Mouse (Mus musculus): ENCODE results near the gene Apba1. TPM values are rescaled to one million over a fixed set of nuclear protein-coding genes. Genes with fewer than 3 reads are reported as not detected.

Gene Apba1
- total and polyA plus RNA-seq, 3 experiments = 2.0 to 4.6 (median 3.5) TPM

DNA sequence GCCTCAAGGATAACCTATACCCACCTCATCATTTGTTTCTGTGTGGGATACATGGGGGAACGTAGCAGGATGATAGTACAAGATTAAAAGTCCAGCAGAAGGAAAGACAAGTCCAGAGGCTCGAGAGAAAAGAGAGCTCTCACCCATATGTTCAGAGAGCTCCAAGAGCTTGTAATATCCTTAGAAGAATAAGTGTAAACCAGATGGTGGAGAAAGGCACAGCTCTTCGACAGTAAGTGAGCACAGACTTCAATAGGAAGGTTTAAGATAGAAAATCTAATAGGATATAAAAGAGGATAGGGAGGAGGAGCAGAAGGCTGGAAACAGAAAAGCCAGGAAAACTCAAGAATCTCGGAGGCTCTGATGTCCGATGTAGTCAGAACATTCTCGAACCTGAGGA is 115.8 kb downstream of the Apba1 start:
- no peak for DNase-seq

GRCm38 (mm10) chr19:23875819-23876218 is 117.1 kb downstream of the Apba1 start:
- no peak for DNase-seq

DNA sequence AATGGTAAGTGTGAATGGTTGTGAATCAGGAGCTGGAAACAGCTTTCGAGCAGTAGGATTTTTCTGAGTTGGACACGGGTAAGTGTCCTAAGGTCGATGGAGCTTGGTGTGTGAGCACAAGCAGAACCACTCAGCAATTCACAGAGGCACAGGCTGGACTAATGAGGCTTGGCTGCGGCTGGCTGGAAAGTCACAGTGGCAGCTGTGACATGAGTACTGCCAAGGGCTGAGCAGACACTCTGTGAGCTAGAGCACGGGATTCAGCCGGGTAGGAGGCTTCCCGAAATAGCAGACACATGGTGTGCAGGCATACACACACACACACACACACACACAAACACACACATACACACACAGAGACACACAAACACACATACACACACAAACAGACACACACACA is 121.2 kb downstream of the Apba1 start:
- DNase-seq = no peak

GRCm38 (mm10) chr19:23886169-23886568 is 127.5 kb downstream of the Apba1 start:
- no peak for DNase-seq

DNA sequence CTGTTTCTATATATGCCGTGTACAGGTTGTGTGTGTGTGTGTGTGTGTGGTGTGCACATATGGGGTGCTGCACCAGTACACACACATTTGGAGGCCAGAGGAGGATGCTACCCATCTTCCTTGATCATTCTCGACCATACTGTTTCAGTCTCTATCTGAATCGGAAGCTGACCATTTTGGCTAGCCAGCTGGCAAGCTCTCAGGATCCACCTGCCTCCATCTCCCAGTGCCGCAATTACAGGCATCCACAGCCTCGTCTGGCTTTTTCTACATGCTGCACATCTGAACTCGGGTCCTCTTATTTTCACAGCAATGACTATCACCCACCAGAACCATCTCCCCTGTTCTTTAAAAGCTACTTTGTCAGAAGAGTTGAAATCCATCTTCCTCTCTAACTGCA is 132.7 kb downstream of the Apba1 start:
- DNase-seq = no peak

DNA sequence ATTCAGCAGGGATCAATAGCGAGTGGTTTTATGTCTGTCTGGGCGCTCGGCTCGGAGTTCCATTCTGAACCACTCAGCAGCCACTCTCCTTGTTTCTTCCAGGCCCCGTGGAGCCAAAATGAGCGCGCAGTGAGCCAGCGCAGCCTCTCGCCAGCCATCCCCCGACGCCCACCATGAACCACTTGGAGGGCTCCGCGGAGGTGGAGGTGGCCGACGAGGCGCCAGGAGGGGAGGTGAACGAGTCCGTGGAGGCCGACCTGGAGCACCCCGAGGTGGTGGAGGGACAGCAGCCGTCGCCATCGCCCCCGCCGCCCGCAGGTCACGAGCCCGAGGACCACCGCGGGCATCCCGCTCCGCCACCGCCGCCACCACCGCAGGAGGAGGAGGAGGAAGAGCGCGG is 133.9 kb downstream of the Apba1 start:
- no peak for DNase-seq

GRCm38 (mm10) chr19:23893093-23893889 is 134.6 kb downstream of the Apba1 start:
- DNase-seq = peak; percentile 39

- DNase-seq = no peak
Observed at GRCm38 (mm10) chr19:23893946-23894345, 135.3 kb downstream of the Apba1 start.

DNA sequence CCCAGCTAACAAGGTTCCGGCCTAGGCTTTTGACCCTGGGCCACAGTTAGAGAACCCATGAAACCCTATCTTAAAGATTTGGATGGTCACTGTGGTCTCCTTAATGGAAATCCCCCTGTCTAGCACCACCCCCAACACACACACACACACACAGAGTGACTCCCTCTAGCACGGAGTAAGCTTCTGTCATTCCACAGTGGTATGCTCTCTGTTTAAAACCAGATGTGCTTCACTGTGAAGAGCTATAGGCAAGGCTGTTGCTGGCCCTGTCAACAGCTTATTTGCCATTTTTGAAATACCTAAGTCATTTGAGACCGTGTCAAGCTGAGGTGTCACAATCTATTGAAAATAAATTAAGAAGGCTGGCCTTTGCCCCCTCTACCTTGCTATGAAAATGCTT is 136.1 kb downstream of the Apba1 start:
- no peak for DNase-seq

GRCm38 (mm10) chr19:23896915-23897314 is 138.2 kb downstream of the Apba1 start:
- DNase-seq = no peak

- DNase-seq = no peak
Observed at GRCm38 (mm10) chr19:23898501-23898900, 139.8 kb downstream of the Apba1 start.

- DNase-seq = peak; percentile 45
Observed at GRCm38 (mm10) chr19:23901177-23901576, 142.5 kb downstream of the Apba1 start.

DNA sequence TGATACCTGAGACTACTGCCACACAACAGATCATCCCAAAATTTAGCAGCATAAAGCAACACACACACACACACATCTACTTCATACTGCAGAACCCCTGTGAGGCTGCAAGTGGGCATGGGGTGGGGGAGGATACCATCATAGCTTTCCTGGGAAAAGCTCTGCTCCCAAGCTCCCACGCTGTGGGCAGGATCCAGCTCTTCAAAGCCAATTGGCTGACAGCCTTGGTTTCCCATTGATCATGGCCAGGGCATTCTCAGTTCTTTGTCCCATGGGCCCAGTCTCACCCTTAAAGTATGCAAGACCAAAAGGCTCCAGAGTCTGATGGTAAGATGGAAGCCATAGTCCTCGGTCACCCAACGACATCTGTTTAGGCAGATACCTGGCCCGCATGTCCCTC is 143.1 kb downstream of the Apba1 start:
- DNase-seq = no peak

- DNase-seq = no peak
Observed at GRCm38 (mm10) chr19:23903066-23903465, 144.4 kb downstream of the Apba1 start.

GRCm38 (mm10) chr19:23904922-23905321 is 146.2 kb downstream of the Apba1 start:
- no peak for DNase-seq

DNA sequence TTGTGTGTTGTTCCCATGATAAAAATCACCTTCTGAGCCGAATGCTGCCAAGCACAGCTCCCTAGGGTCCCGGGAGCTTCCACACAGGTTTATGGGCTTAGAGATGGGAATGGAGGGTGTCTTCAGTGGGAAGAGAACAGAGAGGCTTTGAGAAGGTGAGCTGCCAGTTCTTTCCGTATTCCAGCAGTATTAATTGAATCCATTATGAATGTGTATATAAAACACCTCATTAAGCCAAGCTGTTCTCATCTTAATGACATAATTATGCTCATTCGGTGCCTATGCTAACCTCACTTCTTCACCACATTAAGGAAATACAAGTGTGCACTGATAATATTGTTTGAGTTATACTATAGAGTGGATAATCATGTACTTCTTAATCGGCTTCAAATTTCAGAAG is 147.1 kb downstream of the Apba1 start:
- no peak for DNase-seq

GRCm38 (mm10) chr19:23910345-23910744 is 151.7 kb downstream of the Apba1 start:
- DNase-seq = no peak

- DNase-seq = no peak
Observed at GRCm38 (mm10) chr19:23919384-23920219, 160.9 kb downstream of the Apba1 start.

GRCm38 (mm10) chr19:23920220-23920544 is 161.5 kb downstream of the Apba1 start:
- DNase-seq = no peak

- DNase-seq = no peak
Observed at GRCm38 (mm10) chr19:23922601-23923000, 163.9 kb downstream of the Apba1 start.

DNA sequence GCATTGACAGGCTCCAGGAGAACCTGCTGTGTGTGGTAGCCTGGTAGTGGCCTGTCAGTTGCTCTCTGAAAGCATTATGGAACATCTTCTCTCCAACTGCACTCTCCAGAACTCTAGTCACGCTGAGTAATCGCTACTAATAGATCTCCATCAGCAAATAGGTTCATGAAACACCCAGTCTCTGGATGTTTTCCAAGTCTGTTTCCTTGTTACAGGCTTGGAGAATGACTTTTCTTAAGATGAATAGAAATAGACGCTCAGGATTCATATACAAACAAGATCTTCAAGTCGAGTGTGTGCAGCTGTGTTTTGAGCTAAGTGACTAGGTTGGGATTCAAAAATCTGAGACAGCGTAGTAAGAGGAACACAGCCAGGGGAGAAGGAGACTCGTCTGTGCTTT is 165.4 kb downstream of the Apba1 start:
- no peak for DNase-seq

GRCm38 (mm10) chr19:23924791-23925190 is 166.1 kb downstream of the Apba1 start:
- DNase-seq = no peak

DNA sequence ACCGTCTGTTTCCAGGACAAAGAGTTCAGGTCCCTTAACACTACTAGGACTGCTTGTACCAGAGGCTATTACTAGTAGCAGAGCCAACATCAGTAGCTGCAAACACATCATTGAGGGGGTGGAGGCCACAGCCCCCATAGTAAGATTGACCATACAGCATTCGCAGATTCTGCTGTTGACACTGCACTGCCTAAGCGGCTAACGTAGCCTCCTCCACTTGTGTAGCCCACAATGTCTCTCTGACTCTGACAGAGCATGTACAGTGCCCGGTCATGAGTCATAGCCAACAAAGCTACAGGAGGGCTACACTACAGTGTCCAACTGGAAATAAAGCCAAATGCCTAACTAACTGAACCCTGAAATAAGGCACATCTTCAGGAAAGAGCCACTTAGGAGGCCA is 166.9 kb downstream of the Apba1 start:
- no peak for DNase-seq

DNA sequence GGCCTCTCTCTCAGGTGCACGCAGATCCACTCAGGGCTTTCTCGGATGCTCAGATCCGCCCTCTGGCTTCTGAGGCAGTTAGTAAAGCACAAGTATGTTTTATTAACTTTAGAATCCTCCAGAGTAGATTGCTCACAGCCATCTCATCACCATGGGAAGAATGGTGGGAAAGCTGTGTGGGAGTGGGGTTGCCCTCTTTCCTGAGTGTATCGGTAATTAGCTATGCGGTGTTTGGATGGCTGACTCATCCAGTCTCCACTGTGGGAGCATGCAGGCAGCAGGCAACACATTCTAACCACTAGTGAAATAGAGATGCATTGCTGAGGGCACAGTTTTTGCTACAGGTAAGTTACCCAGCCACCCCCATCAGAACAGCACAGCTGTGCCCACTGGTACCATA is 172.1 kb downstream of the Apba1 start:
- no peak for DNase-seq

All from adrenal gland, adult 2 months (tissue).